Mouse (Mus musculus) natural killer cell, adult 2 months (primary cell): Measurements from ENCODE around the gene Pigu.

ENCODE experiments used
- DNase-seq, 2 experiments: peaks; one replicate each; pipeline ENCODE4 v3.0.0; 2022; ENCODE audit warnings: low spot score in 2 of 2

The Pigu gene

DNA sequence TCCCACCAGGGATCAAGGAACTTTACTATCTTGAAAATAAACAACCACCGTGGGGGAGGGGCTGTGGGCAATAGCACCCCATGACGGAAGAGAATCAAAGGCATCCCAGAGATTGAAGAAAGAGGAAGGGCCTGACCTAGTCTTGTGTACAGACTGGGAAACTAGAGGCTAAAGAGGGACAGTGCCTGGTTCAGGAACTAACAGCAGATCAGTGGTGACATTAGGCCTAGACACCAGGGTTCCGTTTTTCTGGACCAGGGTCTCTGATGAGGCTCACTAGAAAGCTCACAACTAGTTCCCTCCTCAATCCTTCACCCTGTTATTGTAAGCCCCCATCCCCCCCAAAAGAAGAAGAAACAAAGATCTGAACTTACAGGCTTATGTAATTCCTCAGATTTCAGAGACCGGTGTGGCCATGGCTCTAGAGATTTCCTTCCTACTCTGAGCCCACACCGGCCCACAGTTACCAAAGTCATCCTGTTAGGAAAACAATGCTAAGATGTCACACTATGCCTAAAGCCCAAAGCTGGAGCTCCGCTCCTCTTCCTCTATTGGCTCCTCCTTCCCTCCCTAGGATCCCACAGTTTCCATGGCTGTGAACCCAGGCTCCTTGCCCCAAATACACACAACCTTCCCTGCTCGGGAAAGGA, 10.5 kb upstream of the Pigu start:
- no peak for DNase-seq

DNA sequence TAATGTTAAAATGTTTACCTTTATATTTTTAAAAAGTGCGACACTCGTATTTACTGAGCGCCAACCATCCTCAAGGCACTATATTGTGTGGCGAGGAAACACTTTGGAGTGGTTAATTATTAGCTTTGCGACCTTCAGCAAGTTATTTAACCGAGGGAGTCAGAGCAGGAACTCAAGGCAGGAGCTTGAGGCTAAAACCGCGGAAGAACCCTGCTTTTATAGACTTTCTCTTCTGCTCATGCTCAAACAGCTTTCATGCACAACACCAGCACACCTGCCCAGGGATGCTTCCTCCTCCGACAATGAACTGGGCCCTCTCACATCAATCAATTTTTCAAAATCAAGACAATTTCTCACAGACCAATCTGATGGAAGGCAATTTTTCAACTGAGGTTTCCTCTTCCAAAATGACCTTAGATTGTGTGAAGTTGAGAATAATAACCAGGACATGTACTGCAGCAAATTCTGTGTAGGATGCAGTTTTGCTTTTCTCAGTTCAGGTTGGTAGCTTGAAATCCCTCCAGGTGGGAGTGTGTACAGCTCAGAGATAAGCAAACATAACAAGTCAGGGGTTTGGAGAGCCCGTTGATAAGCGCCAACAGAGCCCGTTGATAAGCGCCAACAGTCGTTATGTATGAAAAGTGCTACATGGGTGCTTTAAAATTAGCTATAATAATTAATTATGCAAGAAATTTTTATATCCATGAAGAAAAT, 613 bp upstream of the Pigu start:
- DNase-seq = no peak

DNA sequence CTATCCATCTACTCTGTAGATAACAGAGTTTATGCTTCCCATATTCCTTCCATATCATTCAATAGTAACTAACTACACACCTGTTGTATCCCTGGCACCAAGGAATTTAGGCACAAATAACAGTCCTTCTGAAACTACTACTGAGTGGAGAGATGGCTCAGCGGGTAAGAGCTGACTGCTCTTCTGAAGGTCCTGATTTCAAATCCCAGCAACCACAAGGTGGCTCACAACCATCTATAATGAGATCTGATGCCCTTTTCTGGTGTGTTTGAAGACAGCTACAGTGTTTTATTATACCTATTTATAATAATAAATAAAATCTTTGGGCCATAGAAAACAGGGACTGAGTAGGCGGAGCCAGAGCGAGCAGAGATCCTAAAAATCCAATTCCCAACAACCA, 2.8 kb downstream of the Pigu start:
- no peak for DNase-seq

DNA sequence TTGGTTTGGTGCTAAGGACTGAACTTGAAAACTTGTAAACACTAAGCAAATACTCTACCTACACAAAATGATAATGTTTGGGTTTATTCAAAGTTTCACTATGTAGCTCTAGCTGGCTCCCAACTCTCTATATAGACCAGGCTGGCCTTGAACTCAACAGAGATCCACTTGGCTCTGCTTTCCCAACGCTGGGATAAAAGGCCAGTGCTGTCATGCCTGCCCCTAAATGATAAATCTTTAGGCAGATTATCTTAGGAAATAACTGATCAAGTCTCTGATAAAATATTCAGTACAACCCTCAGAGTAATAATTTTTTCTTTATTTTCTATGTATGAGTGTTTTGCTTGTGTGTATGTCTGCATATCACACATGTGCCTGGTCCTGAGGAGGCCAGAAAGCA, 10.6 kb downstream of the Pigu start:
- no peak for DNase-seq

DNA sequence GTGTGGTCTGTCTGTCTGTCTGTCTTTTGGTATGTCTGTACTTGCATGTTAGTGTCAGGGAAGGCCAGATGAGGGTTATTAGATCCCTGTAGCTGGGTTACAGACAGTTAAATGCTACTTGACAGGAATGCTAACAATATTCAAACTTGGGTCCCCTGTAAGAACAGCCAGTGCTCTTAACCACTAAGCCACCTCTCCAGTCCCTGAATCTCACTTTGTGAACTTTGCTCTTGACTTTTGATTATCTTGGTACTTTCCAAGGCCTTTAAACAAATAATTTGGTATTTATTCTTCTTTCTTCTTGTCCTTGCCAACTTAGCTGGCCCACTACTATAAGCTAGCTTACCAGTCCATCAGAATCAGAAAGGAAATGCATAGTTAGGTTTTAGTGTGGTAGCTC, 17.1 kb downstream of the Pigu start:
- no peak for DNase-seq

DNA sequence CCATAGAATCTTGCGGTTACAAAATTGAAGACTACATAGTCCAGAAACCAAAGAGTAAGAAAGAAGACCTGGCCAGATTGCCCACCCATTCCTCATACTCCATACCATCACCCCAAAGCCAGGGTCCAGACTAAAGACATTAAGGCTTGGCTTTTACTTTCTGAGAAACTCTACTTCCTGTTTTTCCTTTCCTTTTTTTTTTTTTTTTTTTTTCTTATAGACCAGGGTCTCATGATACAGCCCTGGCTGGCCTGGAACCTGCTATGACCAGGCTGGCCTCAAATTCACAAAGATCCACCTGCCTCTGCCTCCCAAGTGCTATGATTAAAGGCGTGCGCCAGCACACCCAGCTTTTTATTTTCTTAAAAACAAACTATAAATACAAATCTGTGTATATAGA, 21.0 kb downstream of the Pigu start:
- DNase-seq = no peak

DNA sequence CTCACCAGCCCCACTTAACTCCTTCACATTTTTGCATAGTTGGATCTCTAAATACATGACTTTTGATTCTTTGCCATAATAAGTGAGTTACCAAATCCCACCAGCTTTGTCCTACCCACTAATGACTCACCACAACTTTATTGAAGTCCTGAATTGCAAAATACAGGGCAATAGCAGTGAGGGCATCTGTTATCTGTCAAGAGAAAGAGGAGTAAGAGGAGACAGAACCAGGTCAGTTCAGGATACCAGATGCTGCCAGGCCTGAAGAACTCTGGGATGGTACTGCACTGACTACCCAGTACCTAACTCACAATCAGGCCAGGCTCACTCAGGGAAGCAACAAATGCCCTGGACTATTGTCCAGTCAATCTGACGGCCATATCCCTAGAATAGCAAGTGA, 22.0 kb downstream of the Pigu start:
- DNase-seq = no peak

DNA sequence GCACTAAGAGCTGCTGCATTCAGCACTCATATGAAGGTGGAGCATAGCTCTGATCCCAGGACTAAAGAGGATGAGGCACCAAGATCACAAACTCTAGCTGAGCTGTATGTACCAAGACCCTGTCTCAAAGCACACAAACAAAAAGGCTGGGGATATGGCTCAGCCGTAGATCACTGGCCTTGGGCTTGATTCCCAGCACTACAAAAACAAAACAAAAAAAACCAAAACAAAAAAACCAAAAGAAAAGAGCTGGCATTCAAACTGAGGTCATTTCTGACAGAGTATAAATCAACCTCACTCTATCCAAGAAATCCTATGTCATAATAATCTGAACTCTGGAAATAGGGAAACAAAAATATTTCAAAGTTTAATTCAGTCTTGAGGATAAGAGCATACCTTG, 23.8 kb downstream of the Pigu start:
- DNase-seq = no peak

DNA sequence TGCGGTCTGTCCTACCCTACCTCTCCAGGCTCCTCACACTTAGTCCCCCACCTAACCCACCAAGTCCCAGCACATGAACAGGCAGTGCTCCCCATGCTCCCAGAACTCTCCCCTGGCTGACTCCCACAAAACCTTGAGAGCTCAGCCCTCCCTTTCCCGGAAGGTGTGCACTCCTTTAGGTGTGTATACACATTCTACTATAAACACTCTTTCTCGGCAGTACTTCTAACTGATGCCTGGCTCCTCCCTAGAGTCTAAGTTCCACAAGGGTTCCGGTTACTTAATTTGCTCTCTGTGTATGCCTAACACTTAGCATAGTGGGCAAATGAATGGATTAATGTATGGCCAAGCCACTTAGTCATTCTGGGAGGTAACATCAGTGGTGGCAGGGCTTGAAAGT, 25.9 kb downstream of the Pigu start:
- DNase-seq = no peak

DNA sequence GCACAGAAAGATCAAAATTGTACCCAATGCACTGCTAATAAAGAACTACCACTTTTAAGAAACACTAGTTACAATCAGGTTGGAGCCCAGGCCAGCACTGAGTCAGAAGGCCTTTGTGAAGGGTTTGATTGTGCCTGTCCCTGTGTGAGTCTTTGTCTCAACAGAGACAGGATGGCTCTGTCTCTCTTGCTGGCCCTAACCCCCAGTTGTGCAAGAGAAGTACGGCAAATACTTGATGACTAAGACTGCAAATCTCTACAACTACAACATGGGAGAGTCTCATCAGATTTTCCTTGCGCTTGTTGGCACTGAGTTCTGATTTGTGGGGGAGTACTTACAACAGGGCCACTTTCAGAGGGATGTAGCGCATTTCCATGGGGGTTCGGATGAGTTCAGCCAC, 26.4 kb downstream of the Pigu start:
- DNase-seq = no peak

DNA sequence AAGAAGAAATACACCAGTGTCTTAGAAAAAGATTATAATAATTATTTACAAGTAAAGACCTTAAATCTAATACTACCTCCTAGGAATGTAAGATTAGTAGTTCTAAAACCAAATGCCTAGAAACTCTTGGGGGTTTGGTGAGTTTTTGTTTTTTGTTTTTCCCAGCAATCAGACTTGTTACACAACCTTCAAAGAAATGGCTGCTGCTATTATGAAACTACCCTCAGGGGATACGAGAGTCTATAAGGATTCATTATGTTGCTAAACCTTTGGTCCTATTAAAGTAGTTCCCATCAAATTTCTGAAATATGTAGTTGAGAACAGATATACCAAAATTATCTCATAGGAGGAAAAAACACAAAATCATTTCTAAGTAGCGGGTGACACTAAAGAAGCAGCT, 27.5 kb downstream of the Pigu start:
- no peak for DNase-seq

DNA sequence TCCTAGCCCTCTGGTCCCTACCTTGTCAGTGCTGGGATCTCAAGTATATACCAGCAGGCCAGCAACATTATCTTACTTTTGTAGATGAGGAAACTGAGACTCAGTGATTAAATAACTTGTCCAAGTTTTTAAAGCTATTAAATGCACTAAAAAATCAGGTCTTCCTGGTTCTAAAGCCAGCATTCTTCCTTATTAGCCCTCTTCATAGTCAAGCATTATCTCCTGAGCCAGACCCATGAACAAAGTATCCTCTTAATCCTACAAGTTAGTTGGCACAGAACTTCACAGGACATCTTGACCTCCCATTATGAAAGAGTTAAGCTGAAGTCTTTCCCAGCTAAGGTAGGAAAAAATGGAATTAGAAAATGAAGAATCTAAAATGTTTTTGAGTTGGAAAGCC, 28.3 kb downstream of the Pigu start:
- DNase-seq = no peak

DNA sequence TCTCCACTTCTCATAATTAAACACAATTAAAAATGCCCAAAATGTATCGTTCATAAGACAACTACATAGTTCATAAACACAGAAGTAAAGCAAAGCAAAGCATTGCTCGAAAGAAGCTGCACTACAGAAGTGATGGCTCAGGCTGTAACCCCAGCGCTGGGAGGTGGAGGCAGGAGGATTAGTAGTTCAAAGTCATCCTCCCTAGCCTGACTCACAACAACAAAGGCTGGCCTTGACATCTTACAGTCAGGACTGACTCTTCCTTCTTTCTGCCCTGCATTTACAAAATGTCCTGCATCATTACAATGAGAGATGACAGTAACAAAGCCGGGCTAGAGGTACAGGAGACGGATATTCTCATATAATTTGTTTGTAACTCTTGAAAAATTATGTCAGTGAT, 29.3 kb downstream of the Pigu start:
- no peak for DNase-seq

DNA sequence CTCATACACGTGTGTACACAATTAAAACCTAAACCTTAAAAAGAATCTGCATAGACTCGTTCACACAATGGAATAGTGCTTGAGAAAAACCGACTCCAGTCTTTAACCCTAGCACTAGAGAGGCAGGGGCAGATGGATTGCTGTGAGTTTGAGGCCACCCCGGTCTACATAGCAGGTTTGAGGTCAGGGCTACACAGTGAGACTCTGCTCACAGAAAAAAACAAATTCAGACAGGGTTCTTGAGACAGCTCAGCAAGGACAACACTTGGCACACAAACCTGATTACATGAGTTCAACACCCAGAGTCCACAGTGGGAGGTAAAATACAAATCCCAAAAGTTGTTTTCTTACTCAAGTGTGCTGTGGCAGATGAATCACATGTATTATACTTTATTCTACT, 31.2 kb downstream of the Pigu start:
- DNase-seq = no peak

DNA sequence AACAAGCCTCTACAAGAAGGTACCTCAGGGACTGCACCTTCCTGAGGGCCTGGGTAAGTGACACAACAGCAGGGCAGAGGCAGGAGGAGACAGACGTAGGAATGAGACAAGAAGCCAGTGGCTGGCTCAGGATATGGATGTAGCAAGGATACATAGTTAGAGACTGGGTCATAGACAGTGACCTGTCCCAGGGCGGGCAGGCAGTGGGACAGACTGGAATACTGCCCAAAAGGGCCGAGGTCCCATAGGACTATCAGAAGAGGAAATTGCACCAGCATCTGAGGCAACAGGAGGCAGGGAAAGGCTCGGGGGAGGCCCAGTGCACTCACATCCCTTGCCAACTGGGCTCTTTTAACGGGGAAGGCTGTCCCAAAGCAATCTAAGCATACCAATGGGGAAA, 36.6 kb downstream of the Pigu start:
- DNase-seq = no peak

DNA sequence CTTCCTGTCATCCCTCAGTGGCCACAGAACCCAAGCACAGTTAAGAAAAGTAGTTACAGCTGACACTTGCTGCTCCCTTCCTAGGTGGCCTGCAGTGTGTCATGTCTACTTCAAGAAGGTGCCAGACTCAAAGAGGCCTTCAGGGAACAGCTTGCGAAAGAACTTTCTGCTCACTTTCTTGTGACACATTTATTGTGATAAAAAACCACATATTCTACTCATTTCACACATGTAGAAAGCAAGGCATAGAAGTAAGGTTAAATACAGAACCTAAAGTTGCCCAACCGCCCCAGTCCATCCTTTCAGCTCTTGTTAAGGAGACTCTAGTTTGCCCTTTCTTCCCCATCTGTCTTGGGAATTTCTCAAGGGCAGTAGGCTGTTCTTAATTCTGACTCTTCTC, 38.6 kb downstream of the Pigu start:
- peak; percentile 19 to 40 for DNase-seq

DNA sequence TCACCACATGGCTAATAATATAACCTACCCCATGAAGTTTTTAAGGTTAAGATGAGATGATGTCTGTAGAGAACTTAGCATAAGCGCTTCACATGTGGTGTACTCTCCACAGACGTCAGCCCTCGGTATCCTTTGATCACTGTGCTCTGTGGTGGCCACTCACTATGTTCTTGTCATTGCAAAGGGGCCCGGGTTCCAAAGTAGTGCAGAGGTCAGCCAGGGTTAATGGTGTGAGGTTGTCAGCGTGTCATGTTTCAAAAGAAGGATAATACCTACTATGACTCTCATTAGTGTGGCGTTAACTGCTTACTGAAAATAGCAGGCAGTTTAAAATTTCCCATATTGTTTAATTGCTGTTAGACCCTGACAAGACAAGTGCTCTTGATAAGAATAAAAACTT, 43.6 kb downstream of the Pigu start:
- DNase-seq = no peak

DNA sequence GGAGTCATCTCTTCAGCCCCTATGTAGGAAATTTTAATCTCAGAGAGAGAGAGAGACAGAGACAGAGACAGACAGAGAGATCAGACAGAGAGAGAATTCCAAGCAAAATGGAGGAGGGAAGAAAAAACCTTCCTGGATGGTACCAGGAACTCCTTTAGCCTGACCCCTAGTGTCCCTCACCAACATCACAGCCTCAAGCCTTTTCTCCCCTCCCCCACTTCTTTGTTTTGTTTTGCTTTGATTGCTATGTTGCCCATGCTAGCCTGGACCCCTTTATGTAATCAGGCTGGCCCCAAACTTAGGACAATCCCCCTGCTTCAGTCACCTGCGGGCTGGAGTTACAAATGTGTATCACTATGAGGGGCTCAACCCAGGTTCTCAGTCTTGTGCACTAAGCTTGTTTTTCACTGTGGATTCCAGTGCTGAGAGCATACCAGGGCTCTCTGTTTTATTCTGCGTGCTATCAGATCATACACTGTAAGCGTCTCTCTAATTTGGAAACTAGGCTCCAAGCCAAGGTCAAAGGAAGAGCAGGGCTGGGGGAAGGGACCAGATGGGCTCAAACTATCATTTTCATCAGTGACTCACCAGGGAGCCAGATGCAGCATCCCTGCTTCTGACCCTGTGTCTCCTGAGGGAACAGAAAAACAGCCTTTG, 48.2 kb downstream of the Pigu start:
- no peak for DNase-seq

DNA sequence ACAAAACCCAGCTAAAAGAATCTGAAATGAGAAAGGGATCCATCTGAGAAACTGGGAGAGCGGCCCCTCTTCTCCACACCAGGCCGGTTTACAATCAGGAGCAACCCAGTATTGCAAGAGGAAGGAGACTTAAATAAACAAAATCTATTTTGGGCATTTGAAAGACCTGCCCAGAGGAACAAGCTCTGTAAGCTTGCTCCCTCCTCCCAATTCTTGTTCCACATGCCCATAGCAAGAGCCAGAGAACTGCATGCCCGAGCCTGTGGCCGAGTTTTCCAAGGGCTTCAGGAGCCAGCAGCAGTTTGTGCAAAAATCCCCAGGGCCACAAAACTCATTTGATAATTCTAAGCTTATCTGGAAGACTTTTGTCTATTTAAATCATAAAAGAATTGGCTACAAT, 57.7 kb downstream of the Pigu start:
- no peak for DNase-seq

DNA sequence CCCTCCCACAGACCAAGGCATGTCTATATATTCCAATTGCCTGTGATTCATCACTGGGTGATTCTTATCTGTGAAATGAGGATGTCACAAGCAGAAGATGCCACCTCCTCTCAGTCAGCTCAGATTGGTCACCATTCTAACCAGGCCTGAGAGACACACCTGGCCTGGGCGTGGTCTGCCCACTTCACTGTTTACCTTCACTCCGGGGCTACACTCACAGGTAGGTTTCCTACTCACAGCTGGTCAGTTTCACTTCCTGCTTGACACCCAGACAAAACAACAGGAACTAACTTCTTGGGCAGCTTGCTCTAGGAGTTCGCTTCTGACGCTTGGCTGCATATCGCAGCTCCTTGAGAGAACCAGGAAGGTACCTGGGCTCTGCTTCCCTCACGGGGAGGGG, 61.8 kb downstream of the Pigu start:
- DNase-seq = peak in 1 of 2 experiments; percentile 37

DNA sequence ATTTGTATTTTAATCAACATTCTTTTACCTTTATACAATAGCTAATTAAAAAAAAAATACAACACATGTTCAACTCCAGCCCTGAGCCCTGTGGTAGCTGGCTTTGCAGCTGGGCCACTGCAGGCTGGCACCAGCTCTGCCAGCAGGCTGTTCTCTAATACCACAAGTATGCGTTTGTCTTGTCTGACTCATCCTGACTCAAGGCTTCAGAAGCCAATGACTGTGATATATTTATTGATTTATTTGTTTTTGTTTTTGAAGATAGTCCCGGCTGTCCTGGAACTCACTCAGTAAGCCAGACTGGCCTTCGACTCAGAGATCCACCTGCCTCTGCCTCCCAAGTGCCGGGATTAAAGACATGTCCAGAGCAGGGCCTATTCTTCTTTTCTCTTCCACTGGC, 63.3 kb downstream of the Pigu start:
- DNase-seq = no peak

DNA sequence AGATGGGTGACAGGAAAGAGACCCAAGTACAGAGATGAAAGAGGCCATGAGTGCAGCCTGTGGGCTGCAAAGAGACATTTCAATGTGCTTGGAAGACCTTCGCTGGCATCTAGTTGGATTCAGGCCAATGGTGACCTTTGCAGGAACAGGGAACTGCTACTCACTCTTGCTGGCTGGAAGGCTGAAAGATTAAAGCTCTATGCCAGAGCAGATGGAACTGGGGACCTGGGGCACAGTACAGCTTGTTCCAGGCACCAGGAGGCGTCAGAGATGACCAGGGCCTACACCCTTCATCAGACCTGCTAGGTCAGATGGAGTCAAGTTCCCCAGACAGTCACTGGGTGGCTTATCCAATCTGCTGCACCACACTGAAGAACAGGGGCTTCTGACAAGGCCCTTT, 63.8 kb downstream of the Pigu start:
- DNase-seq = no peak

DNA sequence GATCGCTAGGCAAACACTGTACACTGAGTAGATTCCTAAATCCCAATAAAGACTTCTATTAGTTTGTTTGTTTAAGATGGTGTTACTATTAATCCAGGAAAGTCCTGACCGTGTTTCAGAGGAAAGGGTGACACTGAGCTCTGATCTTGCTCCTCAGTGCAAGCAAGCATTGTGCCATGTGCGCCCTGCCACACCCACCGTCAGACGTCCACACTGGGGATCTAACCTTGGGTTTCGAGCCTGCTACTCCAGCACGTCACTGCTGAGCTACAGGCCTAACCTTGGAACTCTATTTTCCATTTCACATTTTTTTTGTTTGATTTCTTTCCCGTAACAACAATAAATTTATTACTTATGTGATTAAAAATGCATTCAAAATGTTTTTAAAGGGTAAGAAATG, 67.2 kb downstream of the Pigu start:
- DNase-seq = no peak
